Comparison of ENCODE assay signal across 14 mouse cellular contexts in the genomic region with DNA sequence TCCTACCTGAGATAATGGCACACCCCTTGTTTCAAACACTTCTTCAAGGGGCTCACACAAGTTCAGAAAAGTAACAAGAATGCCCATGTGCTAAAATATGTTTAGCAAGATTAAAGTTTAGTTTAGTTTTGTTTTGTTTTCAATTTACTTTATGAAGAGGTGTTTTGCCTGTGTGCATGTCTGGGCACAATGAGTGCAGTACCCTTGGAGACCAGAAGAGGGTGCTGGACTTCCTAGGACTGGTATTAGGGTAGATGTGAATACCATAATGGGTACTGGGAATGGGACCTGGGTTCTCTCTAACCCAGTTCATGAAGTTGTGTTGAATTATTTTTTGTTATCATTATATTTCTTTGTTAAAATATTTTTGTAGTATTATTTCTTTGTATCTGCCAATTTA. TPM values are rescaled to one million over a fixed set of nuclear protein-coding genes. Genes with fewer than 3 reads are reported as not detected.
DNase-seq lines count a peak whose midpoint lies in the region; TF ChIP-seq lines count a peak whose summit lies in the region.
"Had no signal": no experiment of that assay in that cellular context is flagged by ENCODE, and none has a peak within 500 bp of the region (broad histone marks: within the 10 kb centered on the region; RNA-seq: fewer than 3 reads in every experiment).

No protein-coding gene starts in this region.

- no peak for TF ChIP-seq POLR2A in bone marrow, adult 2 months (IDR thresholded peaks at IDR 0.05; ENCODE audit: borderline replicate concordance, control insufficient read depth, low read depth, low read length)

- DNase-seq in left cerebral cortex, adult 2 months (ENCODE audit: extremely low spot score in 1 of 2, low spot score in 2 of 2), result no peak
- no peak for DNase-seq in left cerebral cortex, postnatal 25 days (ENCODE audit: low spot score in 2 of 2)
- peak; percentile 56 for DNase-seq in ES-CJ7 (ENCODE audit: low read depth, low spot score)
- peak; percentile 43 for DNase-seq in thymus, postnatal 0 days (ENCODE audit: low spot score)
- DNase-seq in spleen, postnatal 4 days (ENCODE audit: low spot score in 2 of 2), result no peak
- no peak for DNase-seq in adrenal gland, adult 18-20 months (ENCODE audit: low spot score in 2 of 2)
- DNase-seq: cerebellum, adult 11 months; gastrocnemius, postnatal 25 days; heart, postnatal 14 days; kidney, adult 11 months; layer of hippocampus, adult 9-11 months had no signal

- no peak overlapping the region for H3K27ac ChIP-seq in left cerebral cortex, adult 2 months
- no peak overlapping the region for H3K27ac ChIP-seq in bone marrow, adult 2 months (ENCODE audit: control insufficient read depth, insufficient read depth, low read depth, low read length, poor library complexity)
- H3K27ac ChIP-seq: macrophage had no signal

- H3K4me3 ChIP-seq in left cerebral cortex, adult 2 months, result no peak overlapping the region
- no peak overlapping the region for H3K4me3 ChIP-seq in bone marrow, adult 2 months (replicated peaks; ENCODE audit: control insufficient read depth, low read depth, low read length)
- H3K4me3 ChIP-seq: myocyte had no signal

- H3K4me1 ChIP-seq in bone marrow, adult 2 months (ENCODE audit: control insufficient read depth, insufficient read depth, low read length), result no peaks in the 10 kb centered on the region

- TF ChIP-seq CTCF in left cerebral cortex, adult 2 months (IDR thresholded peaks at IDR 0.05), result peak; percentile 27
- peak; percentile 21; the same call in 1 of the 2 replicates for TF ChIP-seq CTCF in bone marrow, adult 2 months (IDR thresholded peaks at IDR 0.05; ENCODE audit: control insufficient read depth, insufficient read depth, low read length)

- intact Hi-C loops in left cerebral cortex, adult 2 months (cut with DNase I), result no loop called here
- intact Hi-C loops in left cerebral cortex, postnatal 25 days (cut with DNase I), result no loop called here

RNA-seq across cellular contexts. Expression of gene Cyp1b1, which starts 38.0 kb away (rescaled TPM):
- total RNA-seq in left cerebral cortex, adult 2 months (2021), result 1 to 10 TPM; 3.6 to 4.1 TPM
- 1 to 10 TPM; 2.3 to 3.0 TPM for total RNA-seq in left cerebral cortex, postnatal 25 days (2021)
- polyA plus RNA-seq in bone marrow, adult 2 months (2011; ENCODE audit: insufficient read depth, insufficient read length, low replicate concordance, missing spikeins), result 1.1 and 4.2 TPM in 2 replicates
- polyA plus RNA-seq in thymus, postnatal 0 days (2015; fragmentation: Nextera tagmentation; extraction: Ambion mirVana), result 2.7 and 2.9 TPM in 2 replicates
- 10 to 100 TPM; 28.1 to 39.5 TPM for total RNA-seq in adrenal gland, adult 18-20 months (2021)

Comparison
In these comparisons a context has a peak if more than half of its experiments do, and no peak if none do; other contexts are left out.
1. DNase-seq: peak in ES-CJ7 (single experiment) and thymus, postnatal 0 days (single experiment); none in left cerebral cortex, adult 2 months (0 of 2), left cerebral cortex, postnatal 25 days (0 of 2), spleen, postnatal 4 days (0 of 2) and adrenal gland, adult 18-20 months (0 of 2).
2. RNA of gene Cyp1b1, which starts 38.0 kb away (total RNA-seq): 28.1 to 39.5 TPM in adrenal gland, adult 18-20 months; 3.6 to 4.1 TPM in left cerebral cortex, adult 2 months and 2.3 to 3.0 TPM in left cerebral cortex, postnatal 25 days; every median in the first group is over 4 times any median in the second.